Mouse (Mus musculus) liver, embryonic 15.5 days (tissue): ENCODE measurements around the gene Phgdh. TPM values are rescaled to one million over a fixed set of nuclear protein-coding genes. Genes with fewer than 3 reads are reported as not detected.

Source experiments
- ATAC-seq: fragments of 200-750 bp; cut with Nextera tagmentation; 2 replicates; pipeline ENCODE4 v1.8.0; 2017; ENCODE audit warnings: moderate number of reproducible peaks, mild to moderate bottlenecking, moderate library complexity; ENCODE audit not compliant: insufficient read depth
- H3K27ac ChIP-seq: fragments of 300-500 bp; sonication (generic); replicated peaks from 2 replicates; pipeline ENCODE4 v1.5.1; 2015; ENCODE audit warnings: mild to moderate bottlenecking, inconsistent platforms
- H3K27me3 ChIP-seq: fragments of 300-500 bp; sonication (generic); 2 replicates; pipeline ENCODE4 v1.6.1; 2015; ENCODE audit warnings: mild to moderate bottlenecking, inconsistent platforms
- H3K36me3 ChIP-seq: fragments of 300-500 bp; sonication (generic); replicated peaks from 2 replicates; pipeline ENCODE4 v1.6.1; 2015; ENCODE audit warnings: moderate library complexity, mild to moderate bottlenecking, inconsistent platforms
- H3K4me1 ChIP-seq: fragments of 300-500 bp; sonication (generic); replicated peaks from 2 replicates; pipeline ENCODE4 v1.6.1; 2015; ENCODE audit warnings: inconsistent platforms
- H3K4me2 ChIP-seq: fragments of 300-500 bp; sonication (generic); 2 replicates; pipeline ENCODE4 v1.6.1; 2015; ENCODE audit warnings: moderate library complexity, mild to moderate bottlenecking, inconsistent platforms
- H3K4me3 ChIP-seq: fragments of 300-500 bp; sonication (generic); replicated peaks from 2 replicates; pipeline ENCODE4 v1.5.1; 2015; ENCODE audit warnings: mild to moderate bottlenecking, inconsistent platforms
- H3K9ac ChIP-seq: fragments of 300-500 bp; sonication (generic); 2 replicates; pipeline ENCODE4 v1.6.1; 2015; ENCODE audit warnings: moderate library complexity, mild to moderate bottlenecking, inconsistent platforms
- H3K9me3 ChIP-seq: fragments of 300-500 bp; sonication (generic); replicated peaks from 2 replicates; pipeline ENCODE4 v1.6.1; 2016; ENCODE audit warnings: inconsistent platforms
- WGBS: fragments of 180-500 bp; shearing (Covaris S2); methylation state at CpG from one replicate; pipeline ENCODE4 v1.1.7; 2015; ENCODE audit warnings: mixed read lengths; ENCODE audit not compliant: insufficient replicate concordance; 5-methylcytosine and 5-hydroxymethylcytosine counted together
- polyA plus RNA-seq: library from polyadenylated mRNA; unstranded; fragments of >200 nt; fragmentation: Nextera tagmentation; extraction: Ambion mirVana; gene quantifications from 2 replicates; pipeline ENCODE4 v1.2.1, GENCODE M21; 2015

Phgdh gene
- polyA plus RNA-seq, 1 experiment from 2014 or later = 208 TPM

DNA sequence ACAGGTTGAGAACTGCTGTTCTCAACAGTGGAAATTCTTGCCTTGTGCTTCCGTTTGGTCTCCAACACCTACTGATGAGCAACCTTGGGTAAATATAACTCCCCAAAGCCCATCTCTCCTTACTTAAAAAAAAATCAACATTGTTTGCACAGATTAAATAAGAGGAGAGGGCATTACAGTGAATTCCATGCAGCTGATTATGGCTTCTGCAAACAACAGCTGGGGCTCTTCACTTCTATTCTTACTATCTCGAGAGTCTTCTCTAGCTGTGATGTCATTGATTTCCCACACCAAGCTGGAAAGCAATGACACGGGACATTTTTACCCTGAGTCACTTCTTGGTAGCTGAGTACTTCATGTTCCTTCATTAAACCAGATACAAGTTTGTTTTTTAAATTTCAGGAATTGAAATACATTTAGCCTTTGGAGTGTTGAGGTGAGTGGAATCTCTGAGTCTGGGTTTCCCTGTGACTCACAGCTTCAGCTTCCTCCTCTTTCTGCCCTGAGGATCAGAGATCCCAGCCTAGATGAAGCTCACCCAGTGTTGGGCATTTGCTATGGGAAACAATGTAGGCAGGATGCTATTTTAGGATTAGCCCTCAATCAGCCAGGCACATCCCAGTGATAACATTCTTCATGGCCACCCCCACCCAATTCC is 34.4 kb upstream of the Phgdh start:
- H3K36me3 ChIP-seq = no peaks in the 10 kb centered on the region
- H3K4me3 ChIP-seq = no peak overlapping the region
- no peaks in the 10 kb centered on the region; the same call in 1 of the 2 replicates for H3K27me3 ChIP-seq
- H3K4me2 ChIP-seq = no peak overlapping the region
- WGBS = 43% methylated on average over 3 of the region's 3 CpGs
- H3K27ac ChIP-seq = no peak overlapping the region
- no peak for ATAC-seq
- H3K4me1 ChIP-seq = 0 out of 2 replicates have a peak, but pooled peaks cover 2% of the 10 kb centered on the region
- H3K9ac ChIP-seq = no peak overlapping the region
- no peaks in the 10 kb centered on the region for H3K9me3 ChIP-seq

DNA sequence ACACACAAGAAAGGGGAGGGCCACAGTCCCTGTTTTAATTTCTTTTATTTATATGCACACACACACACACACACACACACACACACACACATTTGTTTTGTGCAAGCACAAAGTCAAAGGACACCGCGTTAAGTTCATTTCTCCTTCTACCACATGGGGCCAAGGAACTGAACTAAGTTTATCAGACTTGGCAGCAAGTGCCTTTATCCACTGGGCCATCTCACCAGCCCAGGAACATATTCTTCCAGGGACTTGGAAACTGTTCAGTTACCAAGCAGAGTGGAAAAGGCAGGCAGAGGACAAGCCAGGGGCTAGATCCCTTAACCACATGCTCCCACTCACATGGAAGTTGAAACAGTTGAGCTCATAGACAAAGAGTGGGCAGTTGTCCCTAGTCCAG is 29.0 kb upstream of the Phgdh start:
- no peak overlapping the region for H3K4me2 ChIP-seq
- WGBS = 82% methylated on average over 2 of the region's 2 CpGs
- no peaks in the 10 kb centered on the region for H3K9me3 ChIP-seq
- no peaks in the 10 kb centered on the region for H3K4me1 ChIP-seq
- H3K27ac ChIP-seq = no peak overlapping the region
- ATAC-seq = no peak
- H3K27me3 ChIP-seq = no peaks in the 10 kb centered on the region
- H3K9ac ChIP-seq = no peak overlapping the region
- no peaks in the 10 kb centered on the region for H3K36me3 ChIP-seq
- no peak overlapping the region for H3K4me3 ChIP-seq

DNA sequence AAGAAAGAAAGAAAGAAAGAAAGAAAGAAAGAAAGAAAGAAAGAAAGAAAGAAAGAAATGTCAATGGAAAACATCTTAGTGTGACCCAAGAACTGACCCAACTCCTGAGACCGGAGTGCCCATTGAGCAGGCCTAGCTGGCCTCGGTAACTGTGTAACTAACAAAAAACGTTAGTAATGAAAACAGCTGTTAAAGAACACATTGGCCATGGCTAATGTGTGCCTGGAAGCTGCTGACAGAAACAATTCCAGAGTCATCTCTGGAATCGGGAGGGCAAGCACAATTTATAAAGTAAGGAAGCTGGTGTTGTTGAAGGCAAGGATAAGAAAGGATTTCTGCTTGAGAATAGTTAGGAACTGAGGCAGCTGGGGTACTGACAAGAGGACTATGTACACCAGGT is 28.5 kb upstream of the Phgdh start:
- WGBS = 48% methylated on average over 4 of the region's 4 CpGs
- Histone ChIP-seq H3K27ac (no peak overlapping the region), H3K9ac (no peak overlapping the region), H3K27me3 (no peaks in the 10 kb centered on the region), H3K4me1 (no peaks in the 10 kb centered on the region), H3K9me3 (no peaks in the 10 kb centered on the region), H3K36me3 (no peaks in the 10 kb centered on the region), H3K4me2 (no peak overlapping the region), H3K4me3 (no peak overlapping the region)
- no peak for ATAC-seq

DNA sequence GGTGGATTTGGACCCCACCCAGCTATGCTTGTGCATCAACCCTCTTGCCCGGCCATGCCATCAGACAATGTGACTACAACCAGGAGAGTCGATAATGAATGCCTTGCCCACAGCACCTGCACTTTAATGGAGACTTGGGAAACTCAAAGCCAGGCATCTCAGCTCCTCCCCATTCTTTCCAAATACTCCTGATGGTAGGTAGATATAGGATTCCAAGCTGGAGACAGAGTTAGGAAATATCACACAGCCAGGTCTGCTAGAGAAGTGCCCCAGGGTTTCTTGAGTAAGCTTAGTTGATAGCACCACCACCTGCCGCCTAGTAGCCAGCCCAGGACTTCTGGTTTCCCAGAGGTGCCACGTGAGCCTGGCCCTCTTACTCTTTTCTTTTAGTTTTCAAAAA is 27.0 kb upstream of the Phgdh start:
- Histone ChIP-seq H3K27ac (no peak overlapping the region), H3K9ac (no peak overlapping the region), H3K9me3 (no peaks in the 10 kb centered on the region), H3K4me1 (no peaks in the 10 kb centered on the region), H3K4me2 (no peak overlapping the region), H3K4me3 (no peak overlapping the region), H3K36me3 (no peaks in the 10 kb centered on the region), H3K27me3 (no peaks in the 10 kb centered on the region)
- WGBS = 55% methylated on average over 4 of the region's 4 CpGs
- no peak for ATAC-seq

DNA sequence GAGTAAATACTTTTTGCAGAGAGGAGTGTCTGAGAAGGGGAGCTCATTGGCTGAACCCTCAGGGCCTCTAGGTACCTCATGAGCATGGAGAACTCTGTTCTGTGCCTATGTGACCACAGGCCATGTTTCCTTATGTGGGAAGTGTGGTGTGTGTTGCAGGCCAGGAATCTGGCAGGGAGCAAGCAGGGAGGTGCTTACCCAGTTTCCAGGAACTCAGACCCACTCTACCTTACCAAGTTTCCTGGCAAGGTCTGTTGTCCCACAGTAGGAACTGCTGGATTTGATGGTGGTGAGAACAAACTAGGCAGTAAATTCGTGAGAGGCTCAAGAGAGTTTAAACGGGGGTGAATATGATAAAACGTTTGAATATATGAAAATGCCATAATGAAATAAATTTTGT is 26.3 kb upstream of the Phgdh start:
- no peaks in the 10 kb centered on the region for H3K9me3 ChIP-seq
- 54% methylated on average over 3 of the region's 3 CpGs for WGBS
- H3K27ac ChIP-seq = no peak overlapping the region
- ATAC-seq = no peak
- H3K9ac ChIP-seq = no peak overlapping the region
- H3K4me1 ChIP-seq = no peaks in the 10 kb centered on the region
- H3K4me2 ChIP-seq = no peak overlapping the region
- H3K27me3 ChIP-seq = no peaks in the 10 kb centered on the region
- no peak overlapping the region for H3K4me3 ChIP-seq
- H3K36me3 ChIP-seq = no peaks in the 10 kb centered on the region

DNA sequence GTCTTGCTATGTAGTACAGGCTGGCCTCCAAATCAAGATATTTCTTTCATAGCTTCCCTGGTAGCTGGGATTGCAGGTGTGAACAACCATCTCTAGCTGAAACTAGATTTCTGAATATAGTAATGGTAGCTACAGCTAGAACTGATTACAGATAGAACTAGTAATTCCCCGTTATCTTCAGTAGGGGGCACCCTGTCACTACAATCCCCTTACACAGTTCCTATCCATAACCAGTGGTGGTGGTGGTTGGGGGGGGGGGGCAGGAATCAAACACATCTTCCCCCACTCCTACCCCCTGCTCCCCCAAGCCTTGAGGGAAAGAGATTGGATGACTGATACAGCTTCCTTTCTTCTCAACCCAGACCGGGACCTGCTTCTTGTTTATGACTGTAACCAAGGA is 23.0 kb upstream of the Phgdh start:
- Histone ChIP-seq H3K9me3 (no peaks in the 10 kb centered on the region), H3K4me3 (no peak overlapping the region), H3K27ac (no peak overlapping the region), H3K27me3 (no peaks in the 10 kb centered on the region), H3K36me3 (no peaks in the 10 kb centered on the region), H3K4me1 (no peaks in the 10 kb centered on the region), H3K9ac (no peak overlapping the region), H3K4me2 (no peak overlapping the region)
- WGBS = 26% methylated on average over 2 of the region's 2 CpGs
- ATAC-seq = no peak

DNA sequence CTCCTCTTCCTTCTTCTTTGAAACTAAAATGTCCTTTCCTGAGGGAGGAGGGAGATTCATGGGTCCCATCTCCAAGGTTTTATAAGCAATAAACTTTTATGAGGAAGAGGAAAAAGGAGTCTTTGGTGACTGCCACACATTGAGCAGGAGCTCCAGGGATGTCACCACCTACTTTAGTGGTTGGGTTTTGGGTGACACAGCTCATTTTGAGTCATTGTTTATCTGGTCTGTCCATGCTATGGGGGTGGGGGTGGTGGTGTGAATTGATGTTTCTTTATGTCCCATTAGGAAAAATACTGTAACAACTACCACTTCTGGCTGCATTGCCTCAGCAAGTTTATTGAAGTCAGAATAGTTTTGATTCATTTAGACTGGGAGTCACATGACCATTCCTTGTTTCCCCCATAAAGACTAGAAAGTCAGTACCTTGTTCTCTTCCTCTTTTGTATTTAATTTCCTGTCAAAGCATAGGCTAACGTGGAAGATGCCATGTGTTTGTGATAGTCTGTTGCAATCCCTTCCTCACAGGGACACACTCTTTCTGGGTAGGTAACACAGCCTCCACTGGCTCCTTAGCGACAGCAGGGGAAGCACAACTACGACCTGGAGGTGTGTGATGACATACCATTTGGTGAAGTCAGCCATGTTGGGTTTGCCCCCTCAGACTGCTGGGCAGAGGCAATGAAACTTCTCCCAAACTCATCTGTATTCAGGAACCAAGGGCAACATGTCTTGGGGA is 17.0 kb upstream of the Phgdh start:
- Histone ChIP-seq H3K4me2 (no peak overlapping the region), H3K4me3 (no peak overlapping the region), H3K4me1 (no peaks in the 10 kb centered on the region), H3K9ac (no peak overlapping the region), H3K27ac (no peak overlapping the region), H3K36me3 (no peaks in the 10 kb centered on the region), H3K9me3 (no peaks in the 10 kb centered on the region), H3K27me3 (no peaks in the 10 kb centered on the region)
- ATAC-seq = no peak
- WGBS = 36% methylated on average over 3 of the region's 3 CpGs

DNA sequence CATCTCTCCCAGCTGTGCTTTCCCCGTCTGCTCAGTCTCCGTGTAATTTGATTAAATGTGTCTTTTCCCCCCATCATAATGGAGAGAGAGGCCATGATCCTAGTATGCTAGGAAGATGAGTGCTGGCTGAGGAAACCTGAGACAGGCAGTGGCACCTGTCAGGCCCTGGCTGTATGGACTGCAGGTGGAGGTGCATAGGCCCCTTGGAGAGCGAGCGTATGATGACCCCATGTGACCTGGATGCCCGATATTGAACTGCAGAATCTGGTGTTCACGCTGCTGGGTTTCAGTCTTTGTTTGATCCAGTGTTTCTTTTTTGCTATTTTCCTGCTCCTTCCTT is 16.2 kb upstream of the Phgdh start:
- H3K4me1 ChIP-seq = no peaks in the 10 kb centered on the region
- H3K4me3 ChIP-seq = no peak overlapping the region
- H3K4me2 ChIP-seq = no peak overlapping the region
- no peak for ATAC-seq
- no peaks in the 10 kb centered on the region for H3K9me3 ChIP-seq
- H3K9ac ChIP-seq = no peak overlapping the region
- WGBS = 69% methylated on average over 6 of the region's 6 CpGs
- no peaks in the 10 kb centered on the region for H3K36me3 ChIP-seq
- no peak overlapping the region for H3K27ac ChIP-seq
- no peaks in the 10 kb centered on the region for H3K27me3 ChIP-seq

DNA sequence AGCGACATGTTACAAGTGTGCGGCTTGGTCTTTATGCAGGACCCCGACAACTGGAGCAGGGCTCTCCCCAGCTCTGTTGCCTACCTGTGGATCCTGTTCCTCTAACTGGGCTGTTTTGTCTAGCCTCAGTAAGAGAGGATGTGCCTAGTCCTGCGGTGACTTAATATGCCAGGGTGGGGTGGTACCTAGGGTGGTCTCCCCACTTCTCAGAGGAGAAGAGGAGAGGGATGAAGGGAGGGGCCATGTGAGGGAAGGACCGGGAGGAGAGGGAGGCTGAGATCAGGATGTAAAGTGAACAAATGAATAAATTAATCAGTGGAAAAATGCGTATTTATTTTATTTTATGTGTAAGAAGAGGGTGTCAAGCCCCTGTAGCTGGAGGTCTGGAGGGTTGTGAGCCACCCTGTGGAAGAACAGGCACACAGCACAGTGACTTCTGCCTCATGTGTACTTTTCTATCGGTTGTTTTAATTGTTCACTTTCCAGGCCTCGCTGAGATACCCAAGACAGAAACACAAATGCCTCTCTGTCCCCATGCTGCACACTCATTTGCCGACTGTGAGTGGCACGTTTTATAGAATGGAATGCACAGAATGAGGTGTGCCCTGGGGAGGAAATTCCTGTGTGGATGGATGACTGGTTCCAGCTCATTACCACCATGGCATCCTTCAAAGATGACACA is 15.7 kb upstream of the Phgdh start:
- Histone ChIP-seq H3K9ac (no peak overlapping the region), H3K4me2 (no peak overlapping the region)
- WGBS = 67% methylated on average over 10 of the region's 10 CpGs

DNA sequence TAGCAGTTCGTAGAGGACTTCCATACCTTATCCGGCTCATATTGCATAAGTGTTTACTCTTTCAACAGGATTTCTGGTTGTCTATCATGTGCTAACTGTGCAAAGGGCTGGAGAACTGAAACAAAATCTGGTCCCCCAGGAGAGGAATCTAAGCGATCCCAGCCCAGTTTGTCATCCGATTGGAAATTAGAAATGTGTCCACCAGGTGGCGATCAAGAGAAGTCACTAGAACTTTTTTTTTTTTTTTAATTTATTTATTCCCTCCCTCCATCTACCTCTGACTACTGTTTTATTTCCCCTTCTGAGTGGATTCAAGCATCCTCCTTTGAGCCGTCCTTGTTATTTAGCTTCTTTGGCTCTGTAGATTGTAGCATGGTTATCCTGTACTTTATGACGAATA is 14.1 kb upstream of the Phgdh start:
- Histone ChIP-seq H3K4me3 (no peak overlapping the region), H3K4me1 (peaks cover under 1% of the 10 kb centered on the region; the same call in 1 of the 2 replicates), H3K27ac (no peak overlapping the region), H3K4me2 (no peak overlapping the region), H3K27me3 (no peaks in the 10 kb centered on the region), H3K9ac (no peak overlapping the region), H3K9me3 (no peaks in the 10 kb centered on the region), H3K36me3 (no peaks in the 10 kb centered on the region)
- 22% methylated on average over 7 of the region's 7 CpGs for WGBS
- ATAC-seq = no peak

More for the DNA sequence above, 15.7 kb upstream of the Phgdh start:
- Histone ChIP-seq H3K4me3 (no peak overlapping the region), H3K9me3 (no peaks in the 10 kb centered on the region), H3K27me3 (no peaks in the 10 kb centered on the region), H3K36me3 (no peaks in the 10 kb centered on the region), H3K27ac (no peak overlapping the region), H3K4me1 (no peaks in the 10 kb centered on the region)
- no peak for ATAC-seq

DNA sequence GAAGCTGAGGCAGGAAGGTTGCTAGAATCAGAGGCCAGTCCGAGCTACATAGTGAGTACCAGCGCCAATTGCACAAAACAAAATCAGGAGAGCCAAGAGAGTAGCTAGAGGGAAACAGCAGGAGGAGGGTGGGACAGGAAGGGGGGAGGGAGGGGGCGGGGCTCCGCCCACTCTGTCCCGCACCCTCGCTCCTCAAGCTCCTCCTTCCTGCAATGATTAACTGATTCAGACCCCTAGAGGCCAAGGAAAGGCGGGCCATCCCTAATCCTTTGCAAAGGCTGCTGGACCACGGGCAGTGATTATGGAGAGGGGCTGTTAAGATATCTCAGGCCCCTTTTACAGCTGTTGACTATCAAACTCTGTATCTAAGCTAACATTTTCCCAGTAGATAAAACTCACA is 8.9 kb upstream of the Phgdh start:
- H3K36me3 ChIP-seq = no peaks in the 10 kb centered on the region
- H3K27me3 ChIP-seq = no peaks in the 10 kb centered on the region
- H3K9me3 ChIP-seq = no peaks in the 10 kb centered on the region
- peaks cover 7% of the 10 kb centered on the region for H3K4me1 ChIP-seq
- H3K27ac ChIP-seq = no peak overlapping the region
- H3K4me2 ChIP-seq = peak overlapping the region; percentile 15; the same call in 1 of the 2 replicates
- no peak overlapping the region for H3K4me3 ChIP-seq
- no peak overlapping the region for H3K9ac ChIP-seq
- 4% methylated on average over 8 of the region's 8 CpGs for WGBS
- peak; percentile 48; the same call in 1 of the 2 replicates for ATAC-seq
